Mouse (Mus musculus): Measurements from ENCODE around the gene Iscu. TPM values are rescaled to one million over a fixed set of nuclear protein-coding genes. Genes with fewer than 3 reads are reported as not detected.

Iscu gene
- polyA plus RNA-seq, 1 experiment = 362 TPM

- TF ChIP-seq POLR2A (IDR thresholded peaks at IDR 0.05; ENCODE audit: borderline replicate concordance, insufficient read depth, low read length) (no peak), CTCF (IDR thresholded peaks at IDR 0.05; ENCODE audit: borderline replicate concordance, insufficient read depth, low read depth, low read length) (no peak)
- no peak for DNase-seq
- Histone ChIP-seq H3K4me3 (replicated peaks; ENCODE audit: insufficient read depth, low read depth, low read length) (no peak overlapping the region), H3K27me3 (ENCODE audit: control insufficient read depth, insufficient read depth, low read length) (no peaks in the 10 kb centered on the region), H3K27ac (ENCODE audit: insufficient read depth, low read length) (no peak overlapping the region), H3K4me1 (ENCODE audit: control insufficient read depth, insufficient read depth, low read length) (peaks cover 7% of the 10 kb centered on the region)
- WGBS = 58% methylated on average over 7 of the region's 7 CpGs
Measured at GRCm38 (mm10) chr5:113764426-113764825, 8.1 kb upstream of the Iscu start.

- 61% methylated on average over 13 of the region's 13 CpGs for WGBS
- Histone ChIP-seq H3K4me3 (replicated peaks; ENCODE audit: insufficient read depth, low read depth, low read length) (no peak overlapping the region), H3K27ac (ENCODE audit: insufficient read depth, low read length) (no peak overlapping the region), H3K27me3 (ENCODE audit: control insufficient read depth, insufficient read depth, low read length) (no peaks in the 10 kb centered on the region), H3K4me1 (ENCODE audit: control insufficient read depth, insufficient read depth, low read length) (peaks cover 7% of the 10 kb centered on the region)
- no peak for TF ChIP-seq CTCF (IDR thresholded peaks at IDR 0.05; ENCODE audit: borderline replicate concordance, insufficient read depth, low read depth, low read length)
- TF ChIP-seq POLR2A (IDR thresholded peaks at IDR 0.05; ENCODE audit: borderline replicate concordance, insufficient read depth, low read length) = no peak
- no peak for DNase-seq
Measured at GRCm38 (mm10) chr5:113765641-113766526, 6.7 kb upstream of the Iscu start.

GRCm38 (mm10) chr5:113768806-113769205 is 3.7 kb upstream of the Iscu start:
- no peak for DNase-seq
- Histone ChIP-seq H3K27ac (ENCODE audit: insufficient read depth, low read length) (no peak overlapping the region), H3K27me3 (ENCODE audit: control insufficient read depth, insufficient read depth, low read length) (no peaks in the 10 kb centered on the region), H3K4me3 (replicated peaks; ENCODE audit: insufficient read depth, low read depth, low read length) (no peak overlapping the region), H3K4me1 (ENCODE audit: control insufficient read depth, insufficient read depth, low read length) (peaks cover 7% of the 10 kb centered on the region)
- WGBS = 84% methylated on average over 8 of the region's 8 CpGs
- TF ChIP-seq CTCF (IDR thresholded peaks at IDR 0.05; ENCODE audit: borderline replicate concordance, insufficient read depth, low read depth, low read length) (no peak), POLR2A (IDR thresholded peaks at IDR 0.05; ENCODE audit: borderline replicate concordance, insufficient read depth, low read length) (no peak)

GRCm38 (mm10) chr5:113771213-113772162 is 1.1 kb upstream of the Iscu start:
- peak; percentile 87 to 92 for DNase-seq
- Histone ChIP-seq H3K4me3 (replicated peaks; ENCODE audit: insufficient read depth, low read depth, low read length) (peak overlapping the region; percentile 86), H3K4me1 (ENCODE audit: control insufficient read depth, insufficient read depth, low read length) (peaks cover 7% of the 10 kb centered on the region), H3K27ac (ENCODE audit: insufficient read depth, low read length) (peak overlapping the region; percentile 100), H3K27me3 (ENCODE audit: control insufficient read depth, insufficient read depth, low read length) (no peaks in the 10 kb centered on the region)
- TF ChIP-seq CTCF (IDR thresholded peaks at IDR 0.05; ENCODE audit: borderline replicate concordance, insufficient read depth, low read depth, low read length) = no peak
- TF ChIP-seq POLR2A (IDR thresholded peaks at IDR 0.05; ENCODE audit: borderline replicate concordance, insufficient read depth, low read length) = peak; percentile 59
- WGBS = under 1% methylated on average over 92 of the region's 97 CpGs

- H3K27ac ChIP-seq (ENCODE audit: insufficient read depth, low read length) = no peak overlapping the region
- H3K4me3 ChIP-seq (replicated peaks; ENCODE audit: insufficient read depth, low read depth, low read length) = peak overlapping the region; percentile 88
- H3K27me3 ChIP-seq (ENCODE audit: control insufficient read depth, insufficient read depth, low read length) = no peaks in the 10 kb centered on the region
- no peak for TF ChIP-seq CTCF (IDR thresholded peaks at IDR 0.05; ENCODE audit: borderline replicate concordance, insufficient read depth, low read depth, low read length)
- TF ChIP-seq POLR2A (IDR thresholded peaks at IDR 0.05; ENCODE audit: borderline replicate concordance, insufficient read depth, low read length) = no peak
- WGBS = under 1% methylated on average over 38 of the region's 38 CpGs
- no peak for DNase-seq
- peaks cover 7% of the 10 kb centered on the region for H3K4me1 ChIP-seq (ENCODE audit: control insufficient read depth, insufficient read depth, low read length)
Measured at GRCm38 (mm10) chr5:113772905-113773519, 464 bp downstream of the Iscu start.

GRCm38 (mm10) chr5:113773664-113774063 is 1.1 kb downstream of the Iscu start:
- WGBS = under 1% methylated on average over 7 of the region's 7 CpGs
- DNase-seq = peak; percentile 73 to 83
- Histone ChIP-seq H3K4me3 (replicated peaks; ENCODE audit: insufficient read depth, low read depth, low read length) (peak overlapping the region; percentile 88), H3K4me1 (ENCODE audit: control insufficient read depth, insufficient read depth, low read length) (peaks cover 4% of the 10 kb centered on the region), H3K27me3 (ENCODE audit: control insufficient read depth, insufficient read depth, low read length) (no peaks in the 10 kb centered on the region), H3K27ac (ENCODE audit: insufficient read depth, low read length) (no peak overlapping the region)
- TF ChIP-seq POLR2A (IDR thresholded peaks at IDR 0.05; ENCODE audit: borderline replicate concordance, insufficient read depth, low read length) = no peak
- TF ChIP-seq CTCF (IDR thresholded peaks at IDR 0.05; ENCODE audit: borderline replicate concordance, insufficient read depth, low read depth, low read length) = peak; percentile 87

- TF ChIP-seq POLR2A (IDR thresholded peaks at IDR 0.05; ENCODE audit: borderline replicate concordance, insufficient read depth, low read length) (no peak), CTCF (IDR thresholded peaks at IDR 0.05; ENCODE audit: borderline replicate concordance, insufficient read depth, low read depth, low read length) (no peak)
- no peak overlapping the region for H3K27ac ChIP-seq (ENCODE audit: insufficient read depth, low read length)
- 90% methylated on average over 10 of the region's 10 CpGs for WGBS
- H3K4me3 ChIP-seq (replicated peaks; ENCODE audit: insufficient read depth, low read depth, low read length) = no peak overlapping the region
- H3K27me3 ChIP-seq (ENCODE audit: control insufficient read depth, insufficient read depth, low read length) = no peaks in the 10 kb centered on the region
- DNase-seq = no peak
- H3K4me1 ChIP-seq (ENCODE audit: control insufficient read depth, insufficient read depth, low read length) = no peaks in the 10 kb centered on the region
Measured at GRCm38 (mm10) chr5:113775585-113775984, 3.0 kb downstream of the Iscu start.
